Comparison of ENCODE assay signal across 8 mouse cellular contexts in genomic region chr14:21143406-21144115, GRCm38 (mm10).
DNase-seq lines count a peak whose midpoint lies in the region; ATAC-seq lines count a peak whose summit lies in the region.
"Had no signal": no experiment of that assay in that cellular context is flagged by ENCODE, and none has a peak within 500 bp of the region (broad histone marks: within the 10 kb centered on the region; RNA-seq: fewer than 3 reads in every experiment).

No protein-coding gene starts in this region.

- H3K36me3 ChIP-seq in midbrain, embryonic 14.5 days (ENCODE audit: control insufficient read depth, insufficient read depth, low read length): no peaks in the 10 kb centered on the region
- H3K36me3 ChIP-seq in midbrain, embryonic 13.5 days: no peaks in the 10 kb centered on the region
- no peaks in the 10 kb centered on the region for H3K36me3 ChIP-seq in limb, embryonic 11.5 days (ENCODE audit: control insufficient read depth, insufficient read depth, low read length)

- H3K4me3 ChIP-seq in midbrain, embryonic 14.5 days (replicated peaks; ENCODE audit: low read depth, low read length): no peak overlapping the region
- H3K4me3 ChIP-seq in midbrain, embryonic 13.5 days (replicated peaks): no peak overlapping the region
- H3K4me3 ChIP-seq in limb, embryonic 11.5 days (ENCODE audit: low read depth, low read length): no peak overlapping the region
- H3K4me3 ChIP-seq: megakaryocyte, embryonic 14.5 days had no signal

- peak; percentile 76 for DNase-seq in midbrain, embryonic 14.5 days
- peak; percentile 25 for DNase-seq in MN1 (ENCODE audit: low spot score)
- DNase-seq in c-Kit-positive CD71-negative TER-119-negative erythroid progenitor cells, embryonic 14.5 days (ENCODE audit: low read depth): peak; percentile 22
- peak; percentile 30 for DNase-seq in gastrocnemius, postnatal 14 days
- DNase-seq in limb, embryonic 11.5 days (ENCODE audit: low spot score): peak; percentile 61
- DNase-seq in thymus, postnatal 10 days (ENCODE audit: low spot score in 2 of 2): peak; percentile 14 to 68

- intact Hi-C loops in gastrocnemius, postnatal 14 days (cut with DNase I; ENCODE audit: low total_unique reads): loop anchor here (5.0 kb wide), 2 partner anchors 469 to 519 kb away; no protein-coding TSS in a partner anchor

- H3K4me2 ChIP-seq in midbrain, embryonic 14.5 days (ENCODE audit: low read length): no peak overlapping the region
- no peak overlapping the region for H3K4me2 ChIP-seq in midbrain, embryonic 13.5 days (replicated peaks)
- no peak overlapping the region for H3K4me2 ChIP-seq in limb, embryonic 11.5 days (ENCODE audit: low read depth, severe bottlenecking)

- ATAC-seq in midbrain, embryonic 14.5 days (ENCODE audit: low FRiP score, low TSS enrichment): no peak
- no peak for ATAC-seq in midbrain, embryonic 13.5 days
- no peak for ATAC-seq in limb, embryonic 11.5 days (ENCODE audit: insufficient number of reproducible peaks, low FRiP score, low TSS enrichment, low read depth)

- WGBS in midbrain, embryonic 14.5 days: 70% methylated on average over 8 of the region's 8 CpGs
- WGBS in midbrain, embryonic 13.5 days: 73% methylated on average over 8 of the region's 8 CpGs
- 70% methylated on average over 8 of the region's 8 CpGs for WGBS in limb, embryonic 11.5 days

- no peaks in the 10 kb centered on the region for H3K27me3 ChIP-seq in midbrain, embryonic 14.5 days (ENCODE audit: control insufficient read depth, insufficient read depth, low read length)
- H3K27me3 ChIP-seq in midbrain, embryonic 13.5 days: no peaks in the 10 kb centered on the region
- no peaks in the 10 kb centered on the region for H3K27me3 ChIP-seq in limb, embryonic 11.5 days (ENCODE audit: control insufficient read depth, insufficient read depth, low read length)
- H3K27me3 ChIP-seq: megakaryocyte, embryonic 14.5 days had no signal

- H3K27ac ChIP-seq in midbrain, embryonic 14.5 days (replicated peaks; ENCODE audit: low read depth, low read length): no peak overlapping the region
- no peak overlapping the region for H3K27ac ChIP-seq in midbrain, embryonic 13.5 days
- no peak overlapping the region for H3K27ac ChIP-seq in limb, embryonic 11.5 days (replicated peaks; ENCODE audit: low read depth, low read length)

- no peak overlapping the region for H3K9ac ChIP-seq in midbrain, embryonic 14.5 days (replicated peaks; ENCODE audit: low read length)
- H3K9ac ChIP-seq in midbrain, embryonic 13.5 days (replicated peaks): no peak overlapping the region
- H3K9ac ChIP-seq in limb, embryonic 11.5 days (ENCODE audit: low read length): no peak overlapping the region

- no peaks in the 10 kb centered on the region for H3K4me1 ChIP-seq in midbrain, embryonic 14.5 days (ENCODE audit: control insufficient read depth, insufficient read depth, low read length)
- no peaks in the 10 kb centered on the region for H3K4me1 ChIP-seq in midbrain, embryonic 13.5 days (replicated peaks)
- no peaks in the 10 kb centered on the region for H3K4me1 ChIP-seq in limb, embryonic 11.5 days (ENCODE audit: control insufficient read depth, insufficient read depth, low read length)

- no peaks in the 10 kb centered on the region for H3K9me3 ChIP-seq in midbrain, embryonic 14.5 days (ENCODE audit: control insufficient read depth, low read length)
- no peaks in the 10 kb centered on the region for H3K9me3 ChIP-seq in midbrain, embryonic 13.5 days
- no peaks in the 10 kb centered on the region for H3K9me3 ChIP-seq in limb, embryonic 11.5 days (ENCODE audit: control insufficient read depth, low read length)
- H3K9me3 ChIP-seq: megakaryocyte, embryonic 14.5 days had no signal

Comparison
In these comparisons a context has a peak if more than half of its experiments do, and no peak if none do; other contexts are left out.
1. DNase-seq: peak in every context shown above with its lines; median percentile 76 in midbrain, embryonic 14.5 days; 61 in limb, embryonic 11.5 days; 41 in thymus, postnatal 10 days; 30 in gastrocnemius, postnatal 14 days; 25 in MN1; 22 in c-Kit-positive CD71-negative TER-119-negative erythroid progenitor cells, embryonic 14.5 days.